Mouse (Mus musculus): ENCODE measurements at regions not wholly inside any gene's neighbourhood (a gene's known extent, or its start where the extent isn't known, plus 50 kb on each side); places are given as distances from the start of the nearest gene placed in this dataset.

DNA sequence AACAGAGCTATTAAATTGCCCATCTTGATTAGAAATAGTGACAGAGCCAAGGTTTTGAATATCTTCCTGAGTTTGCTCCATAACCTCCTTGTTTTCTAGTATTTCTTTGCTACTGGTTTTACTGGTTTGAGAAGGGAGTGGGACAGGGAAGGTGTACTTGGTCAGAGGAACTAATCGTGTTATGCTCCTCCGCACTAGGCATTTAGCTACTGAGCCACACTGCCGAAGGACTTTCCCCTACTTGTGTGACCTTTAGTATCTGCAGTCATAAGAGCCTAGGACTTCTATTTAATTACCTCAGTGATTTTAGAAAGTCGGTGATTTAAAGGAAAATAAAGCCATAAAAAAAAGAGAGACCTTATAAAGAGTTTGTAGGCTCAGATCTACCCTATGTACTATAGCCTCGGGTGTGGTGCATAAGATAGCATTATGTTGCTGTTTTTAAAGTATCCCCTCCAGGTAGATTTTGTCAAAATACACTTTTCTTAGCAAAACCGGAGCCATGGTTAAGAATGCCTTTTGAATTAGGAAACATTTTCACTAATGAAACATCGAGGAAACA, 158.5 kb upstream of the Dpt start:
- TF ChIP-seq CTCF (IDR thresholded peaks at IDR 0.05; ENCODE audit: borderline replicate concordance, insufficient read depth, low read depth, low read length) (no peak), POLR2A (IDR thresholded peaks at IDR 0.05; ENCODE audit: borderline replicate concordance, insufficient read depth, low read length) (no peak)
